Mouse (Mus musculus) ES-E14 (cell line): ENCODE results near the gene Pkd2.

Source experiments
- CHD2 ChIP-seq: IDR thresholded peaks from 2 replicates; pipeline ENCODE4 v1.6.1; 2014; ENCODE audit warnings: mild to moderate bottlenecking, low read depth, low read length, inconsistent platforms
- HCFC1 ChIP-seq: IDR thresholded peaks from 2 replicates; pipeline ENCODE4 v1.6.1; 2012; ENCODE audit warnings: low read length, inconsistent platforms, borderline replicate concordance; ENCODE audit not compliant: insufficient read depth
- MAFK ChIP-seq: IDR thresholded peaks from 2 replicates; pipeline ENCODE4 v1.6.1; 2014; ENCODE audit warnings: mild to moderate bottlenecking, low read depth, low read length, inconsistent platforms; ENCODE audit not compliant: insufficient read depth
- ZC3H11A ChIP-seq: IDR thresholded peaks from 2 replicates; pipeline ENCODE4 v1.6.1; 2012; ENCODE audit warnings: low read depth, mild to moderate bottlenecking, inconsistent platforms, low read length, borderline replicate concordance

DNA sequence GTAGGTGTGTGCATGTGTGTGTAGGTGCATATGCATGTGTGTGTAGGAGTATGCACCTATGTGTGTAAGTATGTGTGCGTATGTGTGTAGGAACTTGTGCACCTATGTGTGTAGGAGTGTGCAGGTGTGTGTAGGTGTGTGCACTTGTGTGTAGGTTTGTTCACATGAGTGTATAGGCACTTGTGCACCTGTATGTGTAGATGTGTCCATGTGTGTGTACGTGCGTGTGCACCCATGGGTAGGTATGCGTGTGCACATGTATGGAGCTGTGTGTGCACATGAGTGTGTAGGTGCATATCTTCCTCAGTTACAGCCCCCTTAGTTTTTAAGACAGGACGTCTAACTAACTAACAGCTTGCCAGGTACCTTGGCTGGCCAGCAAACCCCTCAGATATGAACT is 9.3 kb downstream of the Pkd2 start:
- TF ChIP-seq HCFC1 (no peak), MAFK (no peak), CHD2 (no peak), ZC3H11A (no peak)
